Mouse (Mus musculus): ENCODE data around the gene Cypt3. TPM values are rescaled to one million over a fixed set of nuclear protein-coding genes. Genes with fewer than 3 reads are reported as not detected.

The Cypt3 gene
- total and polyA plus RNA-seq, 3 experiments, result not detected

Other genes with a start within 250 kb of the Cypt3 start
- not detected in 2 replicates for gene Ubqln2, start 60.4 kb upstream of the Cypt3 start, total RNA-seq (2012; rRNA removed)
- not detected in 2 replicates for gene Ubqln2, start 60.4 kb upstream of the Cypt3 start, total RNA-seq (2014; rRNA removed)
- gene Ubqln2, start 60.4 kb upstream of the Cypt3 start, polyA plus RNA-seq (2012; ENCODE audit: insufficient read length, low read depth), result not detected in 2 replicates
- not detected in 2 replicates for gene Kctd12b, start 137.8 kb downstream of the Cypt3 start, total RNA-seq (2012; rRNA removed)
- not detected in 2 replicates for gene Kctd12b, start 137.8 kb downstream of the Cypt3 start, total RNA-seq (2014; rRNA removed)
- gene Kctd12b, start 137.8 kb downstream of the Cypt3 start, polyA plus RNA-seq (2012; ENCODE audit: insufficient read length, low read depth), result not detected in 2 replicates
- gene Nbdy, start 165.0 kb downstream of the Cypt3 start, total RNA-seq (2012; rRNA removed), result not detected in 2 replicates
- not detected in 2 replicates for gene Nbdy, start 165.0 kb downstream of the Cypt3 start, total RNA-seq (2014; rRNA removed)
- not detected in 2 replicates for gene Nbdy, start 165.0 kb downstream of the Cypt3 start, polyA plus RNA-seq (2012; ENCODE audit: insufficient read length, low read depth)

Measured in CH12.LX (cell line).